Mouse (Mus musculus): ENCODE data around the gene Rhof. TPM values are rescaled to one million over a fixed set of nuclear protein-coding genes. Genes with fewer than 3 reads are reported as not detected.

The Rhof gene
- polyA plus RNA-seq (2015; fragmentation: Nextera tagmentation; extraction: Ambion mirVana) = 15.8 and 18.7 TPM in 2 replicates

GRCm38 (mm10) chr5:123132308-123133071 lies at the start of gene Rhof:
Rhof (minus strand) TSS chr5:123132692.
- Histone ChIP-seq H3K4me3 (replicated peaks; ENCODE audit: low read length) (peak within 1 kb of the TSS; percentile 48), H3K4me1 (replicated peaks; ENCODE audit: control insufficient read depth, insufficient read depth, low read length) (peaks cover 60% of the 10 kb centered on the region), H3K9me3 (ENCODE audit: control insufficient read depth, low read length) (no peaks in the 10 kb centered on the region), H3K4me2 (ENCODE audit: low read length) (peak within 1 kb of the TSS; percentile 99), H3K27me3 (replicated peaks; ENCODE audit: control insufficient read depth, insufficient read depth, low read length) (no peaks in the 10 kb centered on the region), H3K36me3 (ENCODE audit: control insufficient read depth, insufficient read depth) (peaks cover 2% of the 10 kb centered on the region; the same call in 1 of the 2 replicates), H3K27ac (ENCODE audit: low read length) (peak within 1 kb of the TSS; percentile 100), H3K9ac (replicated peaks; ENCODE audit: low read depth, low read length) (peak within 1 kb of the TSS; percentile 58)
- 3% methylated on average over 41 of the region's 44 CpGs for WGBS
- ATAC-seq = peak; percentile 32

GRCm38 (mm10) chr5:123181536-123181935 lies 49.0 kb upstream of the Rhof start:
- Histone ChIP-seq H3K36me3 (ENCODE audit: control insufficient read depth, insufficient read depth) (no peaks in the 10 kb centered on the region), H3K4me3 (replicated peaks; ENCODE audit: low read length) (no peak overlapping the region), H3K27ac (ENCODE audit: low read length) (no peak overlapping the region), H3K4me2 (ENCODE audit: low read length) (no peak overlapping the region), H3K27me3 (replicated peaks; ENCODE audit: control insufficient read depth, insufficient read depth, low read length) (no peaks in the 10 kb centered on the region), H3K9me3 (ENCODE audit: control insufficient read depth, low read length) (no peaks in the 10 kb centered on the region), H3K4me1 (replicated peaks; ENCODE audit: control insufficient read depth, insufficient read depth, low read length) (peaks cover 6% of the 10 kb centered on the region; the same call in 1 of the 2 replicates), H3K9ac (replicated peaks; ENCODE audit: low read depth, low read length) (no peak overlapping the region)
- WGBS = 74% methylated on average over 6 of the region's 6 CpGs
- ATAC-seq = no peak

GRCm38 (mm10) chr5:123180390-123180789 lies 47.9 kb upstream of the Rhof start:
- H3K4me2 ChIP-seq (ENCODE audit: low read length) = no peak overlapping the region
- H3K9me3 ChIP-seq (ENCODE audit: control insufficient read depth, low read length) = no peaks in the 10 kb centered on the region
- ATAC-seq = no peak
- 0 out of 2 replicates have a peak, but pooled peaks cover 2% of the 10 kb centered on the region for H3K4me1 ChIP-seq (replicated peaks; ENCODE audit: control insufficient read depth, insufficient read depth, low read length)
- no peak overlapping the region for H3K4me3 ChIP-seq (replicated peaks; ENCODE audit: low read length)
- 95% methylated on average over 15 of the region's 15 CpGs for WGBS
- H3K36me3 ChIP-seq (ENCODE audit: control insufficient read depth, insufficient read depth) = no peaks in the 10 kb centered on the region
- no peak overlapping the region for H3K27ac ChIP-seq (ENCODE audit: low read length)
- H3K27me3 ChIP-seq (replicated peaks; ENCODE audit: control insufficient read depth, insufficient read depth, low read length) = no peaks in the 10 kb centered on the region
- H3K9ac ChIP-seq (replicated peaks; ENCODE audit: low read depth, low read length) = no peak overlapping the region

GRCm38 (mm10) chr5:123178792-123179191 lies 46.3 kb upstream of the Rhof start:
- no peaks in the 10 kb centered on the region for H3K27me3 ChIP-seq (replicated peaks; ENCODE audit: control insufficient read depth, insufficient read depth, low read length)
- WGBS = 92% methylated on average over 5 of the region's 5 CpGs
- H3K4me1 ChIP-seq (replicated peaks; ENCODE audit: control insufficient read depth, insufficient read depth, low read length) = no peaks in the 10 kb centered on the region
- no peak overlapping the region for H3K4me2 ChIP-seq (ENCODE audit: low read length)
- no peak overlapping the region for H3K4me3 ChIP-seq (replicated peaks; ENCODE audit: low read length)
- no peaks in the 10 kb centered on the region for H3K36me3 ChIP-seq (ENCODE audit: control insufficient read depth, insufficient read depth)
- no peak for ATAC-seq
- H3K9ac ChIP-seq (replicated peaks; ENCODE audit: low read depth, low read length) = no peak overlapping the region
- H3K9me3 ChIP-seq (ENCODE audit: control insufficient read depth, low read length) = no peaks in the 10 kb centered on the region
- H3K27ac ChIP-seq (ENCODE audit: low read length) = no peak overlapping the region

GRCm38 (mm10) chr5:123171646-123172350 lies 39.3 kb upstream of the Rhof start:
- H3K9ac ChIP-seq (replicated peaks; ENCODE audit: low read depth, low read length) = no peak overlapping the region
- H3K27me3 ChIP-seq (replicated peaks; ENCODE audit: control insufficient read depth, insufficient read depth, low read length) = no peaks in the 10 kb centered on the region
- H3K4me2 ChIP-seq (ENCODE audit: low read length) = peak overlapping the region; percentile 31
- WGBS = 15% methylated on average over 22 of the region's 22 CpGs
- no peak overlapping the region for H3K27ac ChIP-seq (ENCODE audit: low read length)
- H3K9me3 ChIP-seq (ENCODE audit: control insufficient read depth, low read length) = no peaks in the 10 kb centered on the region
- no peaks in the 10 kb centered on the region for H3K36me3 ChIP-seq (ENCODE audit: control insufficient read depth, insufficient read depth)
- ATAC-seq = peak; percentile 74; the same call in 1 of the 2 replicates
- no peaks in the 10 kb centered on the region for H3K4me1 ChIP-seq (replicated peaks; ENCODE audit: control insufficient read depth, insufficient read depth, low read length)
- no peak overlapping the region for H3K4me3 ChIP-seq (replicated peaks; ENCODE audit: low read length)

GRCm38 (mm10) chr5:123170365-123170764 lies 37.9 kb upstream of the Rhof start:
- Histone ChIP-seq H3K27me3 (replicated peaks; ENCODE audit: control insufficient read depth, insufficient read depth, low read length) (no peaks in the 10 kb centered on the region), H3K27ac (ENCODE audit: low read length) (no peak overlapping the region), H3K9me3 (ENCODE audit: control insufficient read depth, low read length) (no peaks in the 10 kb centered on the region), H3K4me2 (ENCODE audit: low read length) (no peak overlapping the region), H3K4me1 (replicated peaks; ENCODE audit: control insufficient read depth, insufficient read depth, low read length) (no peaks in the 10 kb centered on the region), H3K36me3 (ENCODE audit: control insufficient read depth, insufficient read depth) (peaks cover 4% of the 10 kb centered on the region; the same call in 1 of the 2 replicates), H3K9ac (replicated peaks; ENCODE audit: low read depth, low read length) (no peak overlapping the region), H3K4me3 (replicated peaks; ENCODE audit: low read length) (no peak overlapping the region)
- ATAC-seq = no peak
- WGBS = 83% methylated on average over 9 of the region's 9 CpGs

- Histone ChIP-seq H3K4me3 (replicated peaks; ENCODE audit: low read length) (no peak within 1 kb of the TSS), H3K27me3 (replicated peaks; ENCODE audit: control insufficient read depth, insufficient read depth, low read length) (no peaks in the 10 kb centered on the region), H3K4me1 (replicated peaks; ENCODE audit: control insufficient read depth, insufficient read depth, low read length) (no peaks in the 10 kb centered on the region), H3K27ac (ENCODE audit: low read length) (no peak within 1 kb of the TSS), H3K9ac (replicated peaks; ENCODE audit: low read depth, low read length) (no peak within 1 kb of the TSS), H3K4me2 (ENCODE audit: low read length) (no peak within 1 kb of the TSS), H3K9me3 (ENCODE audit: control insufficient read depth, low read length) (no peaks in the 10 kb centered on the region), H3K36me3 (ENCODE audit: control insufficient read depth, insufficient read depth) (peaks cover 8% of the 10 kb centered on the region)
- 84% methylated on average over 5 of the region's 5 CpGs for WGBS
- ATAC-seq = no peak
Measured at GRCm38 (mm10) chr5:123169284-123169683, 36.8 kb upstream of the Rhof start, which contains the start of gene Psmd9. Psmd9 (plus strand) TSS chr5:123169413.

- H3K9me3 ChIP-seq (ENCODE audit: control insufficient read depth, low read length) = no peaks in the 10 kb centered on the region
- H3K4me3 ChIP-seq (replicated peaks; ENCODE audit: low read length) = no peak overlapping the region
- H3K27ac ChIP-seq (ENCODE audit: low read length) = no peak overlapping the region
- H3K9ac ChIP-seq (replicated peaks; ENCODE audit: low read depth, low read length) = no peak overlapping the region
- peaks cover 24% of the 10 kb centered on the region for H3K36me3 ChIP-seq (ENCODE audit: control insufficient read depth, insufficient read depth)
- H3K4me2 ChIP-seq (ENCODE audit: low read length) = no peak overlapping the region
- no peaks in the 10 kb centered on the region for H3K4me1 ChIP-seq (replicated peaks; ENCODE audit: control insufficient read depth, insufficient read depth, low read length)
- no peak for ATAC-seq
- WGBS = 50% methylated on average over 5 of the region's 5 CpGs
- no peaks in the 10 kb centered on the region for H3K27me3 ChIP-seq (replicated peaks; ENCODE audit: control insufficient read depth, insufficient read depth, low read length)
Measured at GRCm38 (mm10) chr5:123167591-123167990, 35.1 kb upstream of the Rhof start.

- Histone ChIP-seq H3K36me3 (ENCODE audit: control insufficient read depth, insufficient read depth) (peaks cover 31% of the 10 kb centered on the region), H3K27ac (ENCODE audit: low read length) (no peak overlapping the region), H3K27me3 (replicated peaks; ENCODE audit: control insufficient read depth, insufficient read depth, low read length) (no peaks in the 10 kb centered on the region), H3K9ac (replicated peaks; ENCODE audit: low read depth, low read length) (no peak overlapping the region), H3K9me3 (ENCODE audit: control insufficient read depth, low read length) (no peaks in the 10 kb centered on the region), H3K4me2 (ENCODE audit: low read length) (no peak overlapping the region), H3K4me1 (replicated peaks; ENCODE audit: control insufficient read depth, insufficient read depth, low read length) (no peaks in the 10 kb centered on the region), H3K4me3 (replicated peaks; ENCODE audit: low read length) (no peak overlapping the region)
- WGBS = 91% methylated on average over 10 of the region's 10 CpGs
- ATAC-seq = no peak
Measured at GRCm38 (mm10) chr5:123166437-123166836, 33.9 kb upstream of the Rhof start.
